Mouse (Mus musculus) E14TG2a.4 (cell line): ENCODE data around the gene Fam167b.

ENCODE experiments used
- CTCF ChIP-seq: conservative IDR thresholded peaks from 2 replicates; pipeline ENCODE4 v1.5.1; 2014; ENCODE audit warnings: low read length
- NANOG ChIP-seq: IDR thresholded peaks from 2 replicates; pipeline ENCODE4 v1.6.1; 2014; ENCODE audit warnings: borderline replicate concordance, low read length, mixed read lengths

- TF ChIP-seq CTCF (no peak), NANOG (no peak)
Measured at GRCm38 (mm10) chr4:129622120-129622802, 43.9 kb upstream of the Fam167b start.
